Mouse (Mus musculus) left cerebral cortex, postnatal 14 days (tissue): Measurements from ENCODE around the gene Foxp2. TPM values are rescaled to one million over a fixed set of nuclear protein-coding genes. Genes with fewer than 3 reads are reported as not detected.

Experiments used
- DNase-seq, 2 experiments: peaks; one replicate each; pipeline ENCODE4 v3.0.0; 2021 to 2022; ENCODE audit warnings: low spot score in 2 of 2, mixed read lengths in 1 of 2
- intact Hi-C: fragments of 180-260 bp; cut with DNase I; formaldehyde crosslinking; loops from one replicate; pipeline ENCODE4 v1.15.1; 2025
- total RNA-seq, 2 experiments: library from RNA; stranded (reverse); gene quantifications; 2 replicates each; pipeline ENCODE4 v1.2.3; 2021

Gene Foxp2
- total RNA-seq, 2 experiments from 2014 or later, result 7.2 to 12.0 TPM

DNA sequence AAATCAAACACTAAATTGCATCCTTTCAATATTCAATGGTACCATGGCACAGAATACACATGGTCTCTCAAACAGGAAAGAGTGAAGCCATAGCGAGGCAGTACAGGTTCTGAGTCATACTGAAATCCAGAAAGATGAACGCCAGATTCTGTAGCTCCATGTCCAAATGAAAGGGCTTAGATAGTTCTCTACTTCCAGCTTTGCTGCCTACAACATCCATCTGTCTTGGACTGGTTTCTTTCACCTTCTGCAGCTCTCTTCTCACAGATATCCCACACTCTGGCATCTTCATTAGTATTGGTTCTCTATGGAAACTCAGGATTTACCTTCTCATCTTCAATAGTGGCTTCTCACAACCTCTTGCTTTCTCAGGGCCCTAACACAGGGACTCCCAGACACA lies 417.2 kb downstream of the Foxp2 start:
- intact Hi-C loops, result no loop called here
- DNase-seq, result no peak

DNA sequence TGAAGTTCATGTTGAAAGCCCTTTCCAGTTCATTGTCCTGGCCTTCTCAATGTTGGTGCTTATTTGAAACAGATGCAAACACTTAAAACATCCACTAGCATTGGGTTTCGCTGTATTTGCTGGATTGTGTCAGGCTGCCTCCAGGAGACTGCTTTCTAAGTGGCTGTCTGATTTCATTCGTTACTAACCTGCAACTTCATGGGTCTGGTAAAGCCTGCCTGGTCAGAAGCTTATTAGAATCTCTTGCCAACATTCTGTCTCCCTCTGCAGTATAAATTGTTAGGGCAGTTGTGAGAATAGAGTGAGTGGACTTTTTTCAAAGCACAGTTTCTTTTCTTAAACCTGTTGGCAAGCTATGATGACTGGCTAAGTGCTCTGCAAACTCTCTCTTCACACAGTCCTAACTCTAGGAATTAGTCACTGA lies 420.4 kb downstream of the Foxp2 start:
- intact Hi-C loops, result no loop called here
- no peak for DNase-seq

GRCm38 (mm10) chr6:15323099-15323498 lies 421.9 kb downstream of the Foxp2 start:
- intact Hi-C loops, result no loop called here
- no peak for DNase-seq

DNA sequence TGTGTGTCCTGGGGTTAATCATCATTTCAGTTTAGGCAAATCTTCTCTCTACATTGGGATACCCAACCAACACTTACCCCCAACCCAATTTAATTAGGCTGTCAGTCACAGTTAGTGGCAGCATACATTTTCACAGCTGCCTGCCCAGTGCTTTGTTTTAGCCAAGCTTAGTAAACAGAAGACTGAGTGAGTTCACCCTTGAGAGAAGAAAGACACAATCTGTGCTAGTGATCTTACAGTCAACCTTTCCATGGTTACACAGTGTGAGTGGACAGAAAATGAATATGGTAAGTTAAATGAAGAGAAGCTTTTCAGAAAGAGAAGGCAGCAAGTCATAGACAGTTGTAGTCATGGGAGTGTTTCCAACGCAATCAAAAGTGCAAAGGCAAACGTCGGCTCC lies 446.6 kb downstream of the Foxp2 start:
- intact Hi-C loops, result no loop called here
- DNase-seq, result no peak

DNA sequence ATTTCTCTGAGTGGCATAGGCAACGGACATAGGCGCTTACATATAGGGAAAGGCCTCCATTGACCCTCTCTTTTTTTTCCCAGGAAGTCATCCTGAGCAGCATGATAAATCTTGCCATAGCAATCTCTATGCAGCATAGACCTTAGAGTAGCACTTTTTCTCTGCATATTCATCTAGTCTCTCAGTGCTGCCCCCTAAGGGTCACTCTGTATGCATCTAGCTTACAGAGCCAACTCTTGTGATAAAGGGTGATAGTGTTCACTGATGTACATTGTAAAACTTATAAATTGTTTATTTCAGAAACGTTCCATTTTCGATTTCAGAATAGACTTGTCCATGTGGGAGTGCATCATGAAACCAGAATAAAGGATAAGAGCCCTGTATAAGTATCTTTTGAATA lies 454.7 kb downstream of the Foxp2 start:
- intact Hi-C loops, result no loop called here
- DNase-seq, result no peak

- DNase-seq, result no peak
- intact Hi-C loops, result no loop called here
These were observed 469.1 kb downstream of the Foxp2 start for GRCm38 (mm10) chr6:15370281-15370680.

GRCm38 (mm10) chr6:15370827-15371226 lies 469.7 kb downstream of the Foxp2 start:
- intact Hi-C loops, result no loop called here
- no peak for DNase-seq

- intact Hi-C loops, result no loop called here
- no peak for DNase-seq
These were observed 472.5 kb downstream of the Foxp2 start for GRCm38 (mm10) chr6:15373621-15374020.

DNA sequence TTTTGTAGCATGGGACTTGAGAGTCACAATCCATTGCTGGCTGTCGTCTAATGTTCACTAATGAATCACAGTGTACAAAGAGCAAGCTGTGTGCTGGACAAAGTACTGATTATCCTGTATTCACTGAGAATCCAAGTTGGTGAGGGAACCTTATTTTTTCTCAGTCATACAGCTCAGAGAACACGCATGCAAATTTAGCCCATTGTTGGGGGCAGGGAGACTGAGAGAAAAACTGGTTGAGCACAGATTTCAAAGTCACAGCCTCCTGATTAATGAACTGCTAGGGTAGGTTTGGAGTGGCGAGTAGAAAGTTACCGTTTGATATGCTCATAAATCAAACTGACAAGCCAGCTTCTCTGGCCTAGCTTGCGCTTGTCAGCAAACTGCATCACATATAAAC lies 477.1 kb downstream of the Foxp2 start:
- intact Hi-C loops, result no loop called here
- DNase-seq, result no peak

GRCm38 (mm10) chr6:15396462-15396861 lies 495.3 kb downstream of the Foxp2 start:
- intact Hi-C loops, result no loop called here
- no peak for DNase-seq

- intact Hi-C loops, result no loop called here
- DNase-seq, result peak in 1 of 2 experiments; percentile 26
These were observed 496.3 kb downstream of the Foxp2 start for GRCm38 (mm10) chr6:15397485-15397884.

DNA sequence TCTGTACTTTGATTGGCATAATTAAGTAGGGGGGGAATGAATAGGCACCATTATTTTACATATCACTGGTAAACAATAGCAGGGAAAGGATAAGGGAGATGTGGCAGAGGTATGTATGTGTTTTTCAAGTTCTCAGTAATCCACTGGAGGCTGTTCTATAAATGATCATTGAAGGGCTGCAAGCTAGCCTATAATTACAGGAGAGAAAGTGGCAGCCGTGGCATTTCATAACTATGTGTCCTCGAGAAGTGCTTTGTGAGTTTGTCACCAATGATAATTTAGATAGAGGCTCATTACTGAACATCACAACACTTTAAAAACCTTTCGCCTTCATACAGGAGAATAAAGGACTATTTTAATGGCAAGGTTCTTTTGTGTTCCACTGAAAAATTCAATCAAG lies 500.0 kb downstream of the Foxp2 start:
- no peak for DNase-seq
- intact Hi-C loops, result no loop called here

GRCm38 (mm10) chr6:15402026-15402425 lies 500.9 kb downstream of the Foxp2 start:
- intact Hi-C loops, result no loop called here
- no peak for DNase-seq

GRCm38 (mm10) chr6:15415099-15415498 lies 514.0 kb downstream of the Foxp2 start:
- DNase-seq, result peak; percentile 9 to 23
- intact Hi-C loops, result loop anchor here (5.0 kb wide), 1 partner anchor 518 kb away; no protein-coding TSS in a partner anchor

- intact Hi-C loops, result no loop called here
These were observed 558.6 kb downstream of the Foxp2 start for GRCm38 (mm10) chr6:15459701-15460100.

DNA sequence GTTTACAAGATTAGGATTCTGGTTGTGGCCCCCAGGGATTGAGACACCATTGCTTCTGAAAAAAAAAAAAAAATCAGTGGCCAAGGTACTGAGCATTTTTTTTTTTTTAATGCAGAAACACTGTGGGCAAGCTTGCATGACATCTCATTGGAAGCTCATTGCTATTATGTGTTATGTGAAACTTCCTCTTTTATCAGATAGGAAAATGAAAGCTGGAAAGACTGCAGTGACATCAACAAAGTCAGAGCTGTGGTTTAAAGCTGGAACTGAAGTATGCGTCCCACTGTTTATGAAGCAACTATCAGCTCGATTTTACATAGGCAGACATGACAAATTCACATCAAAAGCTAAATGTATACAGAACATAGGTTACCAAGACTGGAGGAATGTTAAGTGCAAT lies 562.2 kb downstream of the Foxp2 start:
- intact Hi-C loops, result no loop called here
- DNase-seq, result no peak

More at GRCm38 (mm10) chr6:15459701-15460100, 558.6 kb downstream of the Foxp2 start:
- DNase-seq, result no peak

GRCm38 (mm10) chr6:15465471-15465870 lies 564.3 kb downstream of the Foxp2 start:
- no peak for DNase-seq
- intact Hi-C loops, result no loop called here

DNA sequence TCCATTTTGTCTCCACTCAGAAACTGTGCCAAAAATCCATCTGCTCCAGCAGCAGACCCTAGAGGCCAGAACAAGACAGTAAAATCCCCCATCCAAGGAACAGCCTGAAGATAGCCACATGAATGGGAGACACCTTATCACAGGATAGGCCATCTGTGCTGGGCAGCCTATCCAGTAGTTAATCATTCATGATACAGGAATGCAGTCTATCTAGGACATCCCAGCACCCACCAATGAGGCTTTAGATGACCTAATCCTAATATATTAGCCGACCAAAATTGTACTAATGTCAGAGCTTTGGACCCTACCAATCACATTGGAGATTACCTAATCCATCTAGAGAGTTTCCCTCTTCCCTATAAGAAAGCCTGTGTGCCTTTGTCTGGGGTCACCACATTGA lies 565.5 kb downstream of the Foxp2 start:
- intact Hi-C loops, result no loop called here

DNA sequence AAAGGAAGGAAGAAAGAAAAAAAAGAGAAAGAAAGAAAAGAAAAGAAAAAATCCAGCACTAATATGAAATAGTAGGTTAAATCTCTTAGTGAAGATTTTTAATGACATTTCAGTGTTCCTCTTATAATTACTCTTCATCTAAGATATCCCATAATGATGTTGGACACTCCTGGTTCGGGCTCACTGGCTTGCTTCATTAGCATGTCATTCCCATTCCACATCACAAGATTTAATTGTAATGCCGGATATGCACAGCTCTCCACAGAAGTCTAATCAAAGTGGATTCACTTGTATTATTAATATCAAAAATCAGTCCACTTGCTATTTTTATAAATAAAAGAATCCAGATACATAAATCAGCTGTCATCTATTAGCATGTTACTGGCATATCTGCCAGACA lies 585.8 kb downstream of the Foxp2 start:
- intact Hi-C loops, result no loop called here
- no peak for DNase-seq

More for the DNA sequence above, 565.5 kb downstream of the Foxp2 start:
- DNase-seq, result no peak
